Mouse (Mus musculus) MEL (cell line): Measurements from ENCODE around the gene Bahd1. TPM values are rescaled to one million over a fixed set of nuclear protein-coding genes. Genes with fewer than 3 reads are reported as not detected.

Experiments
- DNase-seq: peaks from one replicate; pipeline ENCODE4 v3.0.0; 2011; ENCODE audit warnings: low read depth, low spot score
- H3K27ac ChIP-seq: 2 replicates; pipeline ENCODE4 v1.5.1; 2012; ENCODE audit warnings: low read depth, mild to moderate bottlenecking, control low read depth, low read length, moderate library complexity; ENCODE audit not compliant: control insufficient read depth
- H3K27me3 ChIP-seq, 2 experiments: fragments of 150-350 bp in 1 of 2; sonication (generic) in 1 of 2; 2 replicates each; pipeline ENCODE4 v1.6.1; 2012; ENCODE audit warnings: low read length in 2 of 2, mild to moderate bottlenecking in 2 of 2, improper control_type of control experiment in 1 of 2, moderate library complexity in 1 of 2; ENCODE audit not compliant: insufficient read depth in 2 of 2, control insufficient read depth in 1 of 2
- H3K36me3 ChIP-seq, 2 experiments: 2 replicates each; pipeline ENCODE4 v1.6.1; 2012 to 2014; ENCODE audit warnings: low read length in 2 of 2, improper control_type of control experiment in 1 of 2, inconsistent platforms in 1 of 2, mild to moderate bottlenecking in 1 of 2; ENCODE audit not compliant: insufficient read depth in 2 of 2, control insufficient read depth in 1 of 2
- H3K4me1 ChIP-seq, 2 experiments: fragments of 150-350 bp in 1 of 2; sonication (generic) in 1 of 2; 2 replicates each; pipeline ENCODE4 v1.6.1; 2012; ENCODE audit warnings: low read length in 2 of 2, improper control_type of control experiment in 1 of 2, mild to moderate bottlenecking in 1 of 2; ENCODE audit not compliant: insufficient read depth in 2 of 2, control insufficient read depth in 1 of 2
- H3K4me3 ChIP-seq, 2 experiments: fragments of 150-350 bp in 1 of 2; sonication (generic) in 1 of 2; 2 replicates each; pipeline ENCODE4 v1.5.1; 2012; ENCODE audit warnings: low read depth in 2 of 2, low read length in 2 of 2, mild to moderate bottlenecking in 2 of 2, moderate library complexity in 2 of 2, control low read depth in 1 of 2, improper control_type of control experiment in 1 of 2; ENCODE audit not compliant: control insufficient read depth in 1 of 2, insufficient read depth in 1 of 2
- H3K79me2 ChIP-seq: 2 replicates; pipeline ENCODE4 v1.6.1; 2012; ENCODE audit warnings: mild to moderate bottlenecking, low read length, moderate library complexity; ENCODE audit not compliant: control insufficient read depth, poor library complexity, insufficient read depth
- H3K9ac ChIP-seq: 2 replicates; pipeline ENCODE4 v1.6.1; 2012; ENCODE audit warnings: low read depth, mild to moderate bottlenecking, control low read depth, low read length, moderate library complexity; ENCODE audit not compliant: control insufficient read depth, poor library complexity, severe bottlenecking
- H3K9me3 ChIP-seq: fragments of 150-350 bp; sonication (generic); replicated peaks from 2 replicates; pipeline ENCODE4 v1.6.1; 2012; ENCODE audit warnings: mild to moderate bottlenecking, low read length, improper control_type of control experiment, moderate library complexity; ENCODE audit not compliant: insufficient read depth
- ELF1 ChIP-seq: IDR thresholded peaks from 2 replicates; pipeline ENCODE4 v1.6.1; 2014; ENCODE audit warnings: low read depth, mild to moderate bottlenecking, inconsistent platforms, low read length, improper control_type of control experiment, moderate library complexity
- GABPA ChIP-seq: IDR thresholded peaks from 2 replicates; pipeline ENCODE4 v1.6.1; 2012; ENCODE audit warnings: low read depth, mild to moderate bottlenecking, inconsistent platforms, low read length, improper control_type of control experiment, moderate library complexity
- GATA1 ChIP-seq: IDR thresholded peaks from 2 replicates; pipeline ENCODE4 v1.6.1; 2011; ENCODE audit warnings: low read depth, low read length, improper control_type of control experiment
- MAFK ChIP-seq: IDR thresholded peaks from 2 replicates; pipeline ENCODE4 v1.6.1; 2011; ENCODE audit warnings: low read depth, mild to moderate bottlenecking, low read length, improper control_type of control experiment, borderline replicate concordance
- MAX ChIP-seq: IDR thresholded peaks from 2 replicates; pipeline ENCODE4 v1.6.1; 2011; ENCODE audit warnings: low read length, improper control_type of control experiment
- MAZ ChIP-seq: IDR thresholded peaks from 2 replicates; pipeline ENCODE4 v1.6.1; 2012; ENCODE audit warnings: low read depth, mild to moderate bottlenecking, inconsistent platforms, low read length, improper control_type of control experiment
- MEF2A ChIP-seq: IDR thresholded peaks from 2 replicates; pipeline ENCODE4 v1.6.1; 2014; ENCODE audit warnings: low read depth, mild to moderate bottlenecking, inconsistent platforms, low read length, improper control_type of control experiment; ENCODE audit not compliant: poor library complexity, insufficient replicate concordance, severe bottlenecking; ENCODE audit errors: extremely low read depth
- MYC ChIP-seq: IDR thresholded peaks from 2 replicates; pipeline ENCODE4 v1.6.1; 2011; ENCODE audit warnings: low read depth, mild to moderate bottlenecking, low read length, improper control_type of control experiment, moderate library complexity
- NELFE ChIP-seq: IDR thresholded peaks from 2 replicates; pipeline ENCODE4 v1.6.1; 2011; ENCODE audit warnings: low read depth, low read length, improper control_type of control experiment
- TAL1 ChIP-seq: IDR thresholded peaks from 2 replicates; pipeline ENCODE4 v1.6.1; 2012; ENCODE audit warnings: mild to moderate bottlenecking, inconsistent platforms, low read length, moderate library complexity, mixed read lengths
- TBP ChIP-seq: IDR thresholded peaks from 2 replicates; pipeline ENCODE4 v1.8.0; 2011; ENCODE audit warnings: low read depth, low read length, improper control_type of control experiment
- UBTF ChIP-seq: IDR thresholded peaks from 2 replicates; pipeline ENCODE4 v1.6.1; 2012; ENCODE audit warnings: low read depth, mild to moderate bottlenecking, inconsistent platforms, low read length, improper control_type of control experiment, moderate library complexity, borderline replicate concordance; ENCODE audit not compliant: insufficient read depth
- USF1 ChIP-seq: IDR thresholded peaks from 2 replicates; pipeline ENCODE4 v1.6.1; 2014; ENCODE audit warnings: low read depth, mild to moderate bottlenecking, inconsistent platforms, low read length, improper control_type of control experiment, moderate library complexity
- ZC3H11A ChIP-seq: IDR thresholded peaks from 2 replicates; pipeline ENCODE4 v1.6.1; 2012; ENCODE audit warnings: low read depth, mild to moderate bottlenecking, inconsistent platforms, low read length, improper control_type of control experiment
- ZNF384 ChIP-seq: IDR thresholded peaks from 2 replicates; pipeline ENCODE4 v1.6.1; 2012; ENCODE audit warnings: low read depth, mild to moderate bottlenecking, inconsistent platforms, low read length, improper control_type of control experiment
- polyA plus RNA-seq, 2 experiments: library from polyadenylated mRNA; stranded (reverse) in 1 of 2; unstranded in 1 of 2; fragments of >175 nt in 1 of 2; fragments of >200 nt in 1 of 2; gene quantifications; 2 replicates each; pipeline versions ENCODE4 v1.2.1 to v1.2.4; 2012; ENCODE audit warnings: low replicate concordance in 2 of 2, low read depth in 1 of 2; ENCODE audit not compliant: insufficient read length in 2 of 2, insufficient read depth in 1 of 2, missing spikeins in 1 of 2
- total RNA-seq: library from RNA; depleted of rRNA; stranded (reverse); fragments of 300-350 nt; gene quantifications from 2 replicates; pipeline ENCODE4 v1.2.3, GENCODE M21; 2012

Bahd1 gene
- total and polyA plus RNA-seq, 3 experiments = 8.0 to 24.7 TPM; not detected in 1

- H3K4me3 ChIP-seq = no peak overlapping the region
- peaks cover 3 to 35% of the 10 kb centered on the region in 2 experiments for H3K4me1 ChIP-seq
- H3K36me3 ChIP-seq = peaks cover 0 to 24% of the 10 kb centered on the region in 2 experiments; a peak in 2 of 4 replicates
- no peaks in the 10 kb centered on the region for H3K27me3 ChIP-seq
- TF ChIP-seq ZNF384 (0 out of 2 replicates have a peak, but pooled peaks have one; percentile 8), TAL1 (no peak)
- H3K27ac ChIP-seq = no peak overlapping the region
- H3K9me3 ChIP-seq = no peaks in the 10 kb centered on the region
- H3K9ac ChIP-seq = no peak overlapping the region
- peak; percentile 75 for DNase-seq
- H3K79me2 ChIP-seq = peaks cover 57% of the 10 kb centered on the region
Measured at GRCm38 (mm10) chr2:118905433-118906117, 5.4 kb downstream of the Bahd1 start.

- Histone ChIP-seq H3K79me2 (peaks cover 59% of the 10 kb centered on the region), H3K9ac (no peak overlapping the region), H3K36me3 (peaks cover 0 to 24% of the 10 kb centered on the region in 2 experiments; a peak in 2 of 4 replicates), H3K4me1 (peaks cover 3 to 35% of the 10 kb centered on the region in 2 experiments), H3K27ac (no peak overlapping the region), H3K27me3 (no peaks in the 10 kb centered on the region), H3K9me3 (no peaks in the 10 kb centered on the region), H3K4me3 (no peak overlapping the region)
- DNase-seq = no peak
- TF ChIP-seq GABPA (no peak), NELFE (no peak), MAFK (no peak), MAZ (no peak), MEF2A (no peak), TAL1 (no peak), ZC3H11A (no peak), UBTF (no peak), TBP (no peak), USF1 (no peak), MAX (no peak), MYC (no peak), GATA1 (no peak), ELF1 (no peak)
- TF ChIP-seq, all 39 proteins: peak for 0
Measured at GRCm38 (mm10) chr2:118906118-118906492, 5.9 kb downstream of the Bahd1 start.
